Mouse (Mus musculus) kidney, adult 18-20 months (tissue): ENCODE data around the gene Mettl18.
"Not testable (repeated sequence)": the region's sequence is repeated elsewhere in the genome, so short reads cannot be mapped to it uniquely, and the experiment has no call there.

Experiments used
- DNase-seq: peaks from one replicate; pipeline ENCODE4 v3.0.0; 2021

The Mettl18 gene

GRCm38 (mm10) chr1:163994721-163995608 lies at the start of gene Mettl18, which contains the start of gene BC055324:
TSS of gene Mettl18 (plus strand) at chr1:163994889.
TSS of gene BC055324 (minus strand) at chr1:163994796.
- DNase-seq: peak; percentile 90

GRCm38 (mm10) chr1:163953396-163953795 lies 41.3 kb upstream of the Mettl18 start:
- DNase-seq: peak; percentile 22

DNA sequence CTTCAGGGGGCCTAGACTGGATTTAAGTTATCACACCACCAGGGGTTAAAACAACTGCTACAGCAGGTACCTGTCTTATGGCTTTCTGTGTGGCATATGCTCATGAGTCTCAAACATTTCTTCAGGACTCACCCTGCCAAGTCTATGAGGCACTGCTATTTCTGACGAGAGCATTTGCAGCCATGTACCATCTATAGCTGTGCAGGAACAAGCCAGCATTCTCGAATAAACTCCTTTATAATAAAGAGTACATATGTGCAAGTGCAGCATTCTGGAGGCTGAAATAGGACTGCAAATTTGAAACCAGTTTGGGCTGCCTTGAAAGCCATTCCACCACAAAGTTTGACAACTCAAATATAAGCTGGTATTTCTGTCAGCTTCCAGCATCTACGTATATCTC lies 36.7 kb upstream of the Mettl18 start:
- no peak for DNase-seq

- no peak for DNase-seq
These were observed 30.5 kb upstream of the Mettl18 start for GRCm38 (mm10) chr1:163964008-163964689.

DNA sequence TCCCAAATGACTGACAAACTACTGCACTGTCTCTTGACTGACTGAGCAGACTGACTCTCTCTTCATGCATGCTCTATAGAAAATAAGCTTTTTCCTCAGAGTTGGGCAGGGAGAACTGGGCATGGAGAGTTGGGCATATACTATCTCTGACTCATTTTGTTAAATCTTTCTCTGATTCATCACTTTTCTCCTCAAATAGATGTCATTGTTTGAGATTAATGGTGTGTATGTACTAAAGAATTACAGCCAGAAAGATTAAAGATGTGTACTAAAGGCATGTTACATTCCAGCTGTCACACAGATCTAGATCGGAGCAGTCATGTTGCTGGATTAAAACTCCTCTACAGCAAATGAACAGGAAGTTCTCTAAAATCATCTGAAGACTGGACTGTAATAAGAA lies 20.2 kb upstream of the Mettl18 start:
- DNase-seq: no peak

GRCm38 (mm10) chr1:163975088-163975487 lies 19.6 kb upstream of the Mettl18 start:
- no peak for DNase-seq

DNA sequence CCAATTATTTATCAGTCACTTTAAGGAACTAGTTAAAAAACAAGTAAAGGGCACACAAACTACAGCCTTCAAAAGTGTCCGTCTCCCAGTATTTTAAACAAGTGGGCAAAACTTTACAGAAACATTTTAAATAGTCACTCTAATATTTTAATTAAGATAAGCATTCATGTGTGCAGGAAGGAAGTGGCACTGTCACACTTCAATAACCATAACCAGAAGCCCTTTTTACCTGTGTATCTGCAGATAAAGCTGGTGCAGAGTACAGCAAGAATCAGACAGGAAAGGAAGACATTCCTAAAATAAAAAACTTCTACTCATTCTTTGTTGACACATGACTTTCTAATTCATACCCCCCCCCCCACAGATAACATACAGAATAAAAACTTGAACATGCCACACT lies 18.2 kb upstream of the Mettl18 start:
- DNase-seq: no peak

- DNase-seq: no peak
These were observed 2.3 kb upstream of the Mettl18 start for GRCm38 (mm10) chr1:163992371-163992770.

- DNase-seq: no peak
These were observed 442 bp upstream of the Mettl18 start for GRCm38 (mm10) chr1:163994173-163994720.

DNA sequence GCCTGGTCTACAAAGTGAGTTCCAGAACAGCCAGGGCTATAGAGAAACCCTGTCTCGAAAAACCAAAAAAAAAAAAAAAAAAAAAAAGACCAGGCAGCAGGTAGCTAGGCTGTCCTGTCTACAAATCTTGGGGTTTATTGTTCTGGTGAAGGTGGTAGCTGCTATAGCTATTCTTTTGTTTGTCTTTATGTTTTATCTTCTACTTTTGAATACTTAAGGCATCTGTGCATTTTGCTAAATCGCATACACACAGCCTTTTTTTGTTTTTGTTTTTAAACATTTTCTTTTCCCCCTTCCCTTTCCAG lies 872 bp downstream of the Mettl18 start:
- no peak for DNase-seq

DNA sequence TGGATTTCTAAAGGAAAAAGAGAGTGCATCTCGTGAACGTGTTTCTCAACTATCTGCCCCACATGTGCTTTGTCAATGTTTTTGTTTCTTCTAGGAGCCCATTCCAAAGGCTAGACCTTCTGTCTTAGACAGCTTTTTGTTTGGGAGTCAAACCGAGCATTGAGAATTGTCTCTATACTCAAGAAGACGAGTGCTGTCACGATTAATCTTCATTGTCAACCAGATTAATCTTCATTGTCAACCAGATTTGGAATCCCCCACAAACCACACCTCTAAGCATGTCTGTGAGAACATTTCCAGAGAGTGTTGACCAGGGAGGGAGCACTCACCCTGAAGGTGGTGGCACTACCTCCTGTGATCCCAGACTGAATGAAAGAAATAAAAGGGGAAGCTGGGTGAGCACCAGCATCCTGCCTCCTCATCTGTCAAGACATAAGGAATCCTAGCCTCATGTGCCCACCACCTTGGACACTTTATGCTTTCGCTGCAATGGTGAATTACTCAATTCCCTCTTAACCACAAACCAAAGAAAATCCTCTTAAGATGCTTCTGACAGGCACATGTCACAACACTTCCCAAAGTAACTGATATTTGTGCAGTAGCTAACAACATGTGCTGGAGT lies 7.3 kb downstream of the Mettl18 start:
- DNase-seq: no peak

- DNase-seq: no peak
These were observed 9.6 kb downstream of the Mettl18 start for GRCm38 (mm10) chr1:164004311-164004710.

DNA sequence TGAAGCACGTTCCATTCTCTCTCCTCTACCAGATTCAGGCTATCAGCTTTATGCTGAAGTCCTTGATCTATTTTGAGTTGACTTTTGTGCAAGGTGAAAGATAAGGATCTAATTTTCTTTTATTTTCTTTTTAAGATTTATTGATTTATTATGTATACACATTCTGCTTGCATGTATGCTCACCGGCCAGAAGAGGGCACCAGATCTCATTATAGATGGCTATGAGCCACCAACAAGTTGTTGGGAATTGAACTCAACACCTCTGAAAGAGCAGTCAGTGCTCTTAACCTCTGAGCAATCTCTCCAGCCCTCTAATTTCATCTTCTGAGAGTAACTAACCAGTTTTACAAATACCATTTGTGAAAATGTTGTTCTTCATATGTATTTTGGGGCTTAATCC lies 14.5 kb downstream of the Mettl18 start:
- no peak for DNase-seq

DNA sequence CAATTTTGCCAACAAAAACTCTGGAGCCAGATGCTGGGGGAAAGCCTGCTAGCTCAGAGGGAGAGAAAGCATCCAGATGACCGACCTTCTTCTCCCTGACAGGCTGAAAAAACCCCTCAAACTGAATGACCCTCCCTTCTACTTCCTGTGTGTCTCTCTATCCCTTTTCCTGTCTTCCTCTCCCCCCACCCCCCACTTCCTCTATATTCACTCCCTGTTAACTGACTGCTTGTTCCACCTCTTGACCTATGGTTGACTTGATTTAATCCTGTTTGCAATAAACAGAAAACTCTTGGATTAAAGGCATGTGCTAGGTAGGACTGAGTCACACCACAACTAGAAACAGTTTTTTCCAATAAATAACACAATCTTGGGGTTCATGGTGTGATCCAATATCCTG lies 19.9 kb downstream of the Mettl18 start:
- no peak for DNase-seq

GRCm38 (mm10) chr1:164018221-164018896 lies 23.7 kb downstream of the Mettl18 start:
- DNase-seq: peak; percentile 3

GRCm38 (mm10) chr1:164019789-164020188 lies 25.1 kb downstream of the Mettl18 start:
- DNase-seq: no peak

DNA sequence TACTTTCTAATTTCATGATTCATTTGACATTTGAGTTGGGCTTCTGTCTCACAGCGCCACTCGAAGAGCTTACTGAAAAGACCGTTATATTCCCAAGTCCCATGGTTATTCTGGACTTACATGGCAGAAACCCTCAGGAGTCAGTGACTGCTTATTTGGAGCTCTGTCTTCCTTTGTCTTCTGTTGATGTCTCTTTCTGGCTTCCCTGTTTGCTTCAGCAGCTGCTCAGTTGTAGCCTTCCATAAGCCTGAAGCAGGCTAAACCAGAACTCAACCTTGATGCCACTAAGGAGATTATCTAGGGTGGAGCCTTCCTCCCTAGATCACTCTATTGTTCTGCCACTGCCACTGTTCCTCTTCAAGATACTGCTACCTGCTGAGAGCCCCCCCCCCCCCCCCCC lies 26.1 kb downstream of the Mettl18 start:
- DNase-seq: not testable (repeated sequence)

DNA sequence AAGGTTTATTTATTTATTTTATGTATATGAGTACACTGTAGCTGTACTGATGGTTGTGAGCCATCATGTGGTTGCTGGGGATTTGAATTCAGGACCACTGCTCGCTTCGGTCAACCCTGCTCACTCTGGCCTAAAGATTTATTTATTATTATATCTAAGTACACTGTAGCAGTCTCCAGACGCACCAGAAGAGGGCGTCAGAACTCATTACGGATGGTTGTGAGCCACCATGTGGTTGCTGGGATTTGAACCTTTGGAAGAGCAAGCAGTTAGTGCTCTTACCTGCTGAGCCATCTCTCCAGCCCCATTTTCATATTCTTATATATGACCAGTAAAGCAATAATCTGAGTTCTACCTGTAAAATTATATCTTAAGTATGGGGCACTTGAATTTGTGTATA lies 27.4 kb downstream of the Mettl18 start:
- not testable (repeated sequence) for DNase-seq

DNA sequence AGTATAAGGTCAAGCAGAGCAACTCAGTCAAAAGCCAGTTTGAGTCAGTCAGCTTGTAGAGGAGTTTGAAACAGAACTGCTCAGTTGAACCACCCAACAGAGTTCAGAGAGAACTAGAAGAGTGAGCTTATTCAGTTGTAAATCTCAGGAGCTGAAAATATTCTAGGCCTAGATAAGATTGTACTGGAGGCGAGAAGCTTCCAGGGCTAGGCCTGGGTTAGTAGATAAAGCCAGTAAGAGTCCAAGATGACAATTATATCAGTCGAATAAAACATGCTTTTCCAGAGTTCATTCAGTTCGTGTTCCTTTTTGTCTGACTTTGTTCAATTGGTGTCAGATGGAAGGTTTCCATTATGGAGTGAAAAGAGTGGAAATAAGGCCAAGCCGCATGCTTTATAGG lies 31.0 kb downstream of the Mettl18 start:
- DNase-seq: no peak

GRCm38 (mm10) chr1:164027416-164027815 lies 32.7 kb downstream of the Mettl18 start:
- peak; percentile 21 for DNase-seq

GRCm38 (mm10) chr1:164040385-164041135 lies 45.9 kb downstream of the Mettl18 start:
- DNase-seq: no peak

- DNase-seq: peak; percentile 45
These were observed 48.9 kb downstream of the Mettl18 start for GRCm38 (mm10) chr1:164043549-164043948.
